Mouse (Mus musculus): ENCODE data around the gene Birc6. TPM values are rescaled to one million over a fixed set of nuclear protein-coding genes. Genes with fewer than 3 reads are reported as not detected.

Birc6 gene
- polyA plus RNA-seq, 1 experiment from 2014 or later, result 40.6 TPM

DNA sequence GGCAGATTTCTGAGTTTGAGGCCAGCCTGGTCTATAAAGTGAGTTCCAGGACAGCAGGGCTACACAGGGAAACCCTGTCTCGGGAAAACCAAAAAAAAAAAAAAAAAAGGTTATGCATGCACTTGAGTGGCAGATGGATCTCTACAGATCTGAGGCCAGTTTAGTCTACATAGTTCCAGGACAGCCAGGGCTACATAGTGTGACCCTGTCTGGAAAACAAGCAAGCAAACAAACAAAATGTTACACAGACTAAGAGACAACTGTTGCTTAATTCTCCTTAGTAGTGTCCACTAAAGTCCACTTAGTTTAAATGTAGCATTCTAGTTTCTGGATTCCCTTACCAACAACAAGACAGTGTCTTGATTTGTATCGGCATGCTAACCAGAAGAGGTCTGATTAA lies 2.0 kb upstream of the Birc6 start:
- 88% methylated on average over 2 of the region's 2 CpGs for WGBS (ENCODE audit: insufficient replicate concordance)

GRCm38 (mm10) chr17:74526806-74527653 lies 1.1 kb upstream of the Birc6 start:
- no peak for DNase-seq
- no peaks in the 10 kb centered on the region for H3K9me3 ChIP-seq (ENCODE audit: low read length)
- H3K4me3 ChIP-seq (ENCODE audit: low read depth, low read length), result peak overlapping the region; percentile 85
- H3K36me3 ChIP-seq (replicated peaks; ENCODE audit: insufficient read depth, low read length), result no peaks in the 10 kb centered on the region
- no peak for ATAC-seq
- H3K27me3 ChIP-seq (ENCODE audit: insufficient read depth, low read length), result no peaks in the 10 kb centered on the region
- H3K27ac ChIP-seq (ENCODE audit: low read depth), result peak overlapping the region; percentile 99
- H3K9ac ChIP-seq (replicated peaks), result peak overlapping the region; percentile 70
- peaks cover 30% of the 10 kb centered on the region for H3K4me1 ChIP-seq (ENCODE audit: insufficient read depth)
- peak overlapping the region; percentile 84 for H3K4me2 ChIP-seq (ENCODE audit: low read depth, low read length)
- WGBS (ENCODE audit: insufficient replicate concordance), result 69% methylated on average over 9 of the region's 9 CpGs
- TF ChIP-seq EP300 (IDR thresholded peaks at IDR 0.05; ENCODE audit: low read depth) (no peak), CTCF (IDR thresholded peaks at IDR 0.05; ENCODE audit: low read depth) (no peak)

More for the DNA sequence above, 2.0 kb upstream of the Birc6 start:
- DNase-seq (no peak), ATAC-seq (no peak)
- Histone ChIP-seq H3K36me3 (replicated peaks; ENCODE audit: insufficient read depth, low read length) (no peaks in the 10 kb centered on the region), H3K9me3 (ENCODE audit: low read length) (no peaks in the 10 kb centered on the region), H3K27me3 (ENCODE audit: insufficient read depth, low read length) (no peaks in the 10 kb centered on the region), H3K4me1 (ENCODE audit: insufficient read depth) (peaks cover 30% of the 10 kb centered on the region), H3K9ac (replicated peaks) (no peak overlapping the region), H3K4me2 (ENCODE audit: low read depth, low read length) (no peak overlapping the region), H3K4me3 (ENCODE audit: low read depth, low read length) (no peak overlapping the region), H3K27ac (ENCODE audit: low read depth) (peak overlapping the region; percentile 99; the same call in 1 of the 2 replicates)
- TF ChIP-seq EP300 (IDR thresholded peaks at IDR 0.05; ENCODE audit: low read depth), result no peak
- no peak for TF ChIP-seq CTCF (IDR thresholded peaks at IDR 0.05; ENCODE audit: low read depth)

DNA sequence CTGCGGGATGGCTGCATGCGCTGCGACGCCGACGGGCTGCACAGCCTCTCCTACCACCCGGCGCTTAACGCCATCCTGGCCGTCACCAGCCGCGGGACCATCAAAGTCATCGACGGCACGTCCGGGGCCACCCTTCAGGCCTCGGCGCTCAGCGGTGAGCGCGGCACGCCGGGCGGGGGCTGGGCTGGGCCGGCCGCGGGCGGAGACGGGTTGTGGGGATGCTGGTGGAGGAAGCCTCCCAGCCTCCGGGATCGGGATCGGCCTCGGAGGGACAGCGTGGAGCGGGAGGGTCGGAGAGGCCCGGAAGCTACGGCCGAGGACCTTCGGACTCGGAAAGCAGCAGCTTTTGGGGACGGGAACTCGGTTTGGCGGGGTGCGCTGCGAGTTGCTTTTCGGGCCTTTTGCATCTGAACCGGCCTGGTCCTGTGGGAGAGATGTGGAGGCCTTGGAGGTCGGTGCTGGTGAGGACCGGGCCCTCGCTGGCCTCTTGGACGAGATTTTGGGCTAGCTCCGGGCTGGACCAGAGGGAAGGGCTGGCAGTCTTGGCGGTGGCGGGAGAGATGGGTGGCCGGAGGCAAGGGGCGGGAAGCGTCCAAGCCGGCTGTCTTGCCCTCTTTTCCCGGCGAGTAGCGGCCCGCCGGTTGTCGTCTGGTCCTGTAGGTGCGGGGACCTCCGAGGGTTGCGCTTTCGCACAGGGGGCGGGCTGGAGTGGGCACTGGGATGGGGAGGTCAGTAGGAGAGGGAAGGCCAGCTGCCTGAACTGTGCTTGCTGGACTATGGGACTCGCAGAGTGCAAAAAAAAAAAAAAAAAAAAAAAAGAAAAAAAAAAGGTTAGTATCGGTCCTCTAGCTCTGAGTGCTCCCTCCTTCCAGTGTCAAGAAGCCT lies 795 bp downstream of the Birc6 start:
- DNase-seq (peak; percentile 82), ATAC-seq (peak; percentile 59)
- H3K27ac ChIP-seq (ENCODE audit: low read depth), result peak overlapping the region; percentile 99
- peaks cover 30% of the 10 kb centered on the region for H3K4me1 ChIP-seq (ENCODE audit: insufficient read depth)
- WGBS (ENCODE audit: insufficient replicate concordance), result under 1% methylated on average over 63 of the region's 72 CpGs
- H3K27me3 ChIP-seq (ENCODE audit: insufficient read depth, low read length), result no peaks in the 10 kb centered on the region
- H3K9ac ChIP-seq (replicated peaks), result peak overlapping the region; percentile 91
- TF ChIP-seq CTCF (IDR thresholded peaks at IDR 0.05; ENCODE audit: low read depth) (no peak), EP300 (IDR thresholded peaks at IDR 0.05; ENCODE audit: low read depth) (no peak)
- no peaks in the 10 kb centered on the region for H3K36me3 ChIP-seq (replicated peaks; ENCODE audit: insufficient read depth, low read length)
- H3K4me3 ChIP-seq (ENCODE audit: low read depth, low read length), result peak overlapping the region; percentile 85
- peak overlapping the region; percentile 83 for H3K4me2 ChIP-seq (ENCODE audit: low read depth, low read length)
- no peaks in the 10 kb centered on the region for H3K9me3 ChIP-seq (ENCODE audit: low read length)

GRCm38 (mm10) chr17:74529533-74529824 lies 1.4 kb downstream of the Birc6 start:
- TF ChIP-seq EP300 (IDR thresholded peaks at IDR 0.05; ENCODE audit: low read depth) (no peak), CTCF (IDR thresholded peaks at IDR 0.05; ENCODE audit: low read depth) (no peak)
- Histone ChIP-seq H3K27me3 (ENCODE audit: insufficient read depth, low read length) (no peaks in the 10 kb centered on the region), H3K27ac (ENCODE audit: low read depth) (peak overlapping the region; percentile 99), H3K4me3 (ENCODE audit: low read depth, low read length) (peak overlapping the region; percentile 85), H3K4me2 (ENCODE audit: low read depth, low read length) (peak overlapping the region; percentile 83), H3K9me3 (ENCODE audit: low read length) (no peaks in the 10 kb centered on the region), H3K36me3 (replicated peaks; ENCODE audit: insufficient read depth, low read length) (no peaks in the 10 kb centered on the region), H3K4me1 (ENCODE audit: insufficient read depth) (peaks cover 27% of the 10 kb centered on the region), H3K9ac (replicated peaks) (peak overlapping the region; percentile 91)
- ATAC-seq (no peak), DNase-seq (no peak)
- 9% methylated on average over 3 of the region's 3 CpGs for WGBS (ENCODE audit: insufficient replicate concordance)

DNA sequence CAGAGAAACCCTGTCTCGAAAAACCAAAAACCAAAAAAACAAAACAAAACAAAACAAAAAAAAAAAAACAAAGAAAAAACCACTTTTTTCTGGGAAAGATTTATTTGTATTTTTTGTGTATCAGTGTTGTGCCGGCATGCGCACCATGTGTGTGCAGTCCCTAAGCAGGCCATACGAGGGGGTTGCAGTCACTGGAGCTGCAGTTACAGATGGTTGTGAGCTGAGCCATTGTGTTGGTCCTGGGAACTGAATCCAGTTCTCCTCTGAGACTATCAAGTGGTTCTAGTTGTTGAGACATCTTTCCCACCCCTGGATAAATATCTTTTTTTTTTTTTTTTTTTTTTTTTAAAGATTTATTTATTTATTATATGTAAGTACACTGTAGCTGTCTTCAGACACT lies 6.9 kb downstream of the Birc6 start:
- Histone ChIP-seq H3K4me1 (ENCODE audit: insufficient read depth) (peaks cover 15% of the 10 kb centered on the region), H3K9ac (replicated peaks) (no peak overlapping the region), H3K9me3 (ENCODE audit: low read length) (no peaks in the 10 kb centered on the region), H3K27me3 (ENCODE audit: insufficient read depth, low read length) (no peaks in the 10 kb centered on the region), H3K4me3 (ENCODE audit: low read depth, low read length) (no peak overlapping the region), H3K27ac (ENCODE audit: low read depth) (no peak overlapping the region), H3K4me2 (ENCODE audit: low read depth, low read length) (no peak overlapping the region), H3K36me3 (replicated peaks; ENCODE audit: insufficient read depth, low read length) (no peaks in the 10 kb centered on the region)
- 95% methylated on average over 4 of the region's 4 CpGs for WGBS (ENCODE audit: insufficient replicate concordance)
- TF ChIP-seq EP300 (IDR thresholded peaks at IDR 0.05; ENCODE audit: low read depth) (no peak), CTCF (IDR thresholded peaks at IDR 0.05; ENCODE audit: low read depth) (no peak)
- DNase-seq (no peak), ATAC-seq (no peak)

GRCm38 (mm10) chr17:74537526-74537925 lies 9.4 kb downstream of the Birc6 start:
- 72% methylated on average over 1 of the region's 1 CpGs for WGBS (ENCODE audit: insufficient replicate concordance)

More at GRCm38 (mm10) chr17:74537526-74537925, 9.4 kb downstream of the Birc6 start:
- Histone ChIP-seq H3K9ac (replicated peaks) (no peak overlapping the region), H3K9me3 (ENCODE audit: low read length) (no peaks in the 10 kb centered on the region), H3K4me1 (ENCODE audit: insufficient read depth) (0 out of 2 replicates have a peak, but pooled peaks cover 7% of the 10 kb centered on the region), H3K27ac (ENCODE audit: low read depth) (no peak overlapping the region), H3K4me3 (ENCODE audit: low read depth, low read length) (no peak overlapping the region), H3K27me3 (ENCODE audit: insufficient read depth, low read length) (no peaks in the 10 kb centered on the region), H3K4me2 (ENCODE audit: low read depth, low read length) (no peak overlapping the region), H3K36me3 (replicated peaks; ENCODE audit: insufficient read depth, low read length) (no peaks in the 10 kb centered on the region)
- ATAC-seq (no peak), DNase-seq (no peak)
- TF ChIP-seq EP300 (IDR thresholded peaks at IDR 0.05; ENCODE audit: low read depth) (no peak), CTCF (IDR thresholded peaks at IDR 0.05; ENCODE audit: low read depth) (no peak)

All from liver, postnatal 0 days (tissue).